ENCODE assay signal across 26 mouse cellular contexts in genomic region chr11:54910081-54910665, GRCm38 (mm10). TPM values are rescaled to one million over a fixed set of nuclear protein-coding genes. Genes with fewer than 3 reads are reported as not detected.
DNase-seq lines count a peak whose midpoint lies in the region; ATAC-seq and TF ChIP-seq lines count a peak whose summit lies in the region.
"Had no signal": no experiment of that assay in that cellular context is flagged by ENCODE, and none has a peak within 500 bp of the region (broad histone marks: within the 10 kb centered on the region; RNA-seq: fewer than 3 reads in every experiment).

No protein-coding gene starts in this region.

- H3K9ac ChIP-seq in midbrain, embryonic 11.5 days (ENCODE audit: low read length) = no peak overlapping the region
- no peak overlapping the region for H3K9ac ChIP-seq in midbrain, embryonic 15.5 days
- H3K9ac ChIP-seq: embryonic facial prominence, embryonic 13.5 days; forebrain, embryonic 12.5 days; forebrain, embryonic 15.5 days; hindbrain, embryonic 14.5 days had no signal

- H3K27me3 ChIP-seq in kidney, adult 2 months (replicated peaks; ENCODE audit: control insufficient read depth, insufficient read depth, low read length) = no peaks in the 10 kb centered on the region
- H3K27me3 ChIP-seq in midbrain, embryonic 11.5 days (ENCODE audit: control insufficient read depth, insufficient read depth, low read length) = no peaks in the 10 kb centered on the region
- no peaks in the 10 kb centered on the region for H3K27me3 ChIP-seq in midbrain, embryonic 15.5 days (replicated peaks)
- H3K27me3 ChIP-seq: embryonic facial prominence, embryonic 13.5 days; forebrain, embryonic 12.5 days; forebrain, embryonic 15.5 days had no signal

- no peak overlapping the region for H3K4me3 ChIP-seq in kidney, adult 2 months (ENCODE audit: insufficient read depth, low read depth, low read length)
- H3K4me3 ChIP-seq in midbrain, embryonic 11.5 days (ENCODE audit: low read depth, low read length) = no peak overlapping the region
- no peak overlapping the region for H3K4me3 ChIP-seq in midbrain, embryonic 15.5 days
- H3K4me3 ChIP-seq: embryonic facial prominence, embryonic 10.5 days; embryonic facial prominence, embryonic 13.5 days; erythroblast, embryonic 14.5 days; forebrain, embryonic 12.5 days; forebrain, embryonic 15.5 days; heart, adult 2 months had no signal

- no peak overlapping the region for H3K4me2 ChIP-seq in midbrain, embryonic 11.5 days
- H3K4me2 ChIP-seq in midbrain, embryonic 15.5 days = no peak overlapping the region
- H3K4me2 ChIP-seq: embryonic facial prominence, embryonic 13.5 days; forebrain, embryonic 12.5 days; forebrain, embryonic 15.5 days; heart, embryonic 11.5 days; hindbrain, embryonic 14.5 days had no signal

- peak; percentile 87 for TF ChIP-seq POLR2A in kidney, adult 2 months (IDR thresholded peaks at IDR 0.05; ENCODE audit: low read depth, low read length)

- 69% methylated on average over 12 of the region's 12 CpGs for WGBS in kidney, adult 2 months
- WGBS in midbrain, embryonic 11.5 days = 86% methylated on average over 12 of the region's 12 CpGs
- 83% methylated on average over 12 of the region's 12 CpGs for WGBS in midbrain, embryonic 15.5 days

- intact Hi-C loops in heart, postnatal 10 days (cut with DNase I) = no loop called here

- DNase-seq in heart, adult 11 months = peak; percentile 93
- no peak for DNase-seq in heart, postnatal 10 days
- DNase-seq in kidney, adult 2 months = no peak
- DNase-seq in kidney, postnatal 4 days = no peak
- peak; percentile 23 for DNase-seq in kidney, postnatal 14 days
- no peak for DNase-seq in kidney, adult 8-10 months
- peak; percentile 23 for DNase-seq in midbrain, embryonic 11.5 days (ENCODE audit: low spot score, missing footprints)
- DNase-seq: adrenal gland, adult 8-10 months; adrenal gland, postnatal 25 days; cerebellum, adult 11-12 months; cerebellum, adult 8-10 months; cerebellum, postnatal 10 days; cerebellum, postnatal 36 days; embryo, embryonic 11 days; gastrocnemius, postnatal 25 days; heart, adult 2 months; heart, postnatal 4 days had no signal

- no peak for TF ChIP-seq CTCF in kidney, adult 2 months (conservative IDR thresholded peaks at IDR 0.05; ENCODE audit: insufficient read depth, insufficient read length, low read depth, low read length)

- peaks cover 5% of the 10 kb centered on the region; the same call in 1 of the 2 replicates for H3K4me1 ChIP-seq in kidney, adult 2 months (ENCODE audit: control insufficient read depth, insufficient read depth, low read length)
- no peaks in the 10 kb centered on the region for H3K4me1 ChIP-seq in midbrain, embryonic 11.5 days (ENCODE audit: control insufficient read depth, insufficient read depth, low read length)
- H3K4me1 ChIP-seq in midbrain, embryonic 15.5 days = no peaks in the 10 kb centered on the region
- H3K4me1 ChIP-seq: embryonic facial prominence, embryonic 10.5 days; embryonic facial prominence, embryonic 13.5 days; forebrain, embryonic 12.5 days; forebrain, embryonic 15.5 days had no signal

- H3K27ac ChIP-seq in kidney, adult 2 months (ENCODE audit: insufficient read depth, low read depth, low read length) = peak overlapping the region; percentile 99
- H3K27ac ChIP-seq in midbrain, embryonic 11.5 days (ENCODE audit: low read depth, low read length) = no peak overlapping the region
- no peak overlapping the region for H3K27ac ChIP-seq in midbrain, embryonic 15.5 days
- H3K27ac ChIP-seq: embryonic facial prominence, embryonic 10.5 days; embryonic facial prominence, embryonic 13.5 days; forebrain, embryonic 12.5 days; forebrain, embryonic 15.5 days; heart, adult 2 months; hindbrain, embryonic 14.5 days had no signal

- no peak for ATAC-seq in midbrain, embryonic 11.5 days (ENCODE audit: low FRiP score)
- ATAC-seq in midbrain, embryonic 15.5 days (replicated peaks) = no peak
- ATAC-seq: activated CD4-positive, CD25-positive, alpha-beta regulatory T cell, adult 4 months; forebrain, embryonic 15.5 days had no signal

- H3K36me3 ChIP-seq in kidney, adult 2 months (ENCODE audit: control insufficient read depth, insufficient read depth, low read length) = peaks cover 29% of the 10 kb centered on the region; the same call in 1 of the 2 replicates
- H3K36me3 ChIP-seq in midbrain, embryonic 11.5 days (ENCODE audit: control insufficient read depth, insufficient read depth, low read length) = 0 out of 2 replicates have a peak, but pooled peaks cover 2% of the 10 kb centered on the region
- H3K36me3 ChIP-seq in midbrain, embryonic 15.5 days (replicated peaks) = no peaks in the 10 kb centered on the region

- no peaks in the 10 kb centered on the region for H3K9me3 ChIP-seq in midbrain, embryonic 11.5 days (ENCODE audit: control insufficient read depth, low read length)
- H3K9me3 ChIP-seq in midbrain, embryonic 15.5 days = no peaks in the 10 kb centered on the region
- H3K9me3 ChIP-seq: embryonic facial prominence, embryonic 10.5 days; embryonic facial prominence, embryonic 13.5 days; forebrain, embryonic 12.5 days; forebrain, embryonic 15.5 days had no signal

RNA-seq across cellular contexts. Expression of gene Gpx3, which starts 7.9 kb away (rescaled TPM):
- total RNA-seq in heart, postnatal 10 days (2021) = 100 to 1,000 TPM; 102 to 159 TPM
- 28,844 and 31,623 TPM in 2 replicates for polyA plus RNA-seq in kidney, adult 2 months (2012; rRNA removed)
- polyA plus RNA-seq in midbrain, embryonic 11.5 days (2014; fragmentation: Nextera tagmentation; extraction: Ambion mirVana) = 57.2 and 60.5 TPM in 2 replicates
- polyA plus RNA-seq in midbrain, embryonic 15.5 days (2015; fragmentation: Nextera tagmentation; extraction: Ambion mirVana) = 26.5 and 30.0 TPM in 2 replicates

RNA-seq across cellular contexts. Expression of gene Hint1, which starts 44.0 kb away (rescaled TPM):
- total RNA-seq in heart, postnatal 10 days (2021) = 100 to 1,000 TPM; 304 to 309 TPM
- polyA plus RNA-seq in kidney, adult 2 months (2012; rRNA removed) = 1,115 and 1,173 TPM in 2 replicates
- polyA plus RNA-seq in midbrain, embryonic 11.5 days (2014; fragmentation: Nextera tagmentation; extraction: Ambion mirVana) = 694 and 720 TPM in 2 replicates
- polyA plus RNA-seq in midbrain, embryonic 15.5 days (2015; fragmentation: Nextera tagmentation; extraction: Ambion mirVana) = 589 and 658 TPM in 2 replicates

RNA-seq across cellular contexts. Expression of gene Lyrm7, which starts 49.5 kb away (rescaled TPM):
- 10 to 100 TPM; 24.4 to 27.0 TPM for total RNA-seq in heart, postnatal 10 days (2021)
- 1.4 and 3.9 TPM in 2 replicates for polyA plus RNA-seq in kidney, adult 2 months (2012; rRNA removed)
- 5.2 and 5.8 TPM in 2 replicates for polyA plus RNA-seq in midbrain, embryonic 11.5 days (2014; fragmentation: Nextera tagmentation; extraction: Ambion mirVana)
- 11.5 and 14.1 TPM in 2 replicates for polyA plus RNA-seq in midbrain, embryonic 15.5 days (2015; fragmentation: Nextera tagmentation; extraction: Ambion mirVana)
- polyA plus RNA-seq: erythroblast, embryonic 14.5 days had no signal

RNA-seq across cellular contexts. Expression of gene Tnip1, which starts 52.5 kb away (rescaled TPM):
- 10 to 100 TPM; 33.4 to 37.1 TPM for total RNA-seq in heart, postnatal 10 days (2021)
- polyA plus RNA-seq in kidney, adult 2 months (2012; rRNA removed) = 19.1 and 20.6 TPM in 2 replicates
- 8.9 and 9.9 TPM in 2 replicates for polyA plus RNA-seq in midbrain, embryonic 11.5 days (2014; fragmentation: Nextera tagmentation; extraction: Ambion mirVana)
- 15.4 and 16.4 TPM in 2 replicates for polyA plus RNA-seq in midbrain, embryonic 15.5 days (2015; fragmentation: Nextera tagmentation; extraction: Ambion mirVana)

Comparison
In these comparisons a context has a peak if more than half of its experiments do, and no peak if none do; other contexts are left out.
1. DNase-seq: peak in heart, adult 11 months (single experiment), kidney, postnatal 14 days (single experiment) and midbrain, embryonic 11.5 days (single experiment); none in heart, postnatal 10 days (0 of 2), kidney, adult 2 months (single experiment), kidney, postnatal 4 days (0 of 2) and kidney, adult 8-10 months (0 of 2).
2. RNA of gene Gpx3, which starts 7.9 kb away (polyA plus RNA-seq): 28,844 to 31,623 TPM in kidney, adult 2 months; 57.2 to 60.5 TPM in midbrain, embryonic 11.5 days and 26.5 to 30.0 TPM in midbrain, embryonic 15.5 days; every median in the first group is over 100 times any median in the second.